Mouse (Mus musculus): ENCODE results near the gene Ralgapa2.

The Ralgapa2 gene

DNA sequence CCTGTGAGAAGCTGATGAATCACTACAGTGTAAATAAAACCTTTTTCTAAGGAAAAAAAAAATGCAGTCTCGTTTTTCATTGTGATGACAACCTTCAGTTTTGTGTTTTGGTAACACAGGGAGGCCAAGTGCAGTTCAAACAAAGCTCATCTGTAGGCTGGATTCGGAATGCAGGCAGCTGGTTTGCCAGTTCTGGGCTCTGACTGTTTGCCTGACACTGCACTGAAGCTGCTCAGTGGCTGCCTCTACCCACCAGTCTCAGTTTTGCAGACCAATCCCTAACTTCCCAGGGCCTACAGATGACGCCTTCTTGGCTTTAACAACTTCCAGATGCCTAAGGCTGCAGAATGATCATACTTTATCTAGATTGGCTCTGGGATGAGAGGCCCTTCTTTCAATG lies 205.1 kb downstream of the Ralgapa2 start:
- DNase-seq (ENCODE audit: low read depth, low spot score), result no peak

DNA sequence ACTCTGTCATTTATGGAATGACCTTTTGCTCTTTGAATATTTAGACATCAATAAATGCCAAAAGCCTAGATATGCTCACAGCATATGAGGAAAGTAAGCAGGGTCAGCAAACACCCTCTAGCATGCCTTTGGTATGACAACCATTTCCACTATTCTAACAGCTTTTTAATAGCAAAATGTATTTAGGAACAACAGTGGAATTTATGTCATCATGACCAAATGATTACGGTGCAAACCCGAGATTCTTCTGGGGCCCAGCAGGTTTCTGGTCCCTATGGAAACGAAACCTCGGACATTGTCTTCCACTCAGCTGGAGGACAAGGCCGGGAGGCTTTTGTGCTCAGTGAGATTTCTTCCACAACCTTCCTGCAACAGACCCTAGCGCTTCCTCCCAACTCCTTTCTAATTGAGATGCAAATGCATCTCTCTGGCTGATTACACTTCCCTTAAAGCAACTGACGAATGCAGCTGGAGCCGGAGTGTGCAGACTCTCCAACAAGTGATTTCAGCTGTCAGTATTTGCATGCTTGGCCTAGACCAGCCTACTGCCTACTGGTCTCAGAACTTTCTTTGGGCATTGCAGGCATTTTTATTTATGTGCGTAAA lies 209.9 kb downstream of the Ralgapa2 start:
- DNase-seq (ENCODE audit: low read depth, low spot score), result peak; percentile 59

DNA sequence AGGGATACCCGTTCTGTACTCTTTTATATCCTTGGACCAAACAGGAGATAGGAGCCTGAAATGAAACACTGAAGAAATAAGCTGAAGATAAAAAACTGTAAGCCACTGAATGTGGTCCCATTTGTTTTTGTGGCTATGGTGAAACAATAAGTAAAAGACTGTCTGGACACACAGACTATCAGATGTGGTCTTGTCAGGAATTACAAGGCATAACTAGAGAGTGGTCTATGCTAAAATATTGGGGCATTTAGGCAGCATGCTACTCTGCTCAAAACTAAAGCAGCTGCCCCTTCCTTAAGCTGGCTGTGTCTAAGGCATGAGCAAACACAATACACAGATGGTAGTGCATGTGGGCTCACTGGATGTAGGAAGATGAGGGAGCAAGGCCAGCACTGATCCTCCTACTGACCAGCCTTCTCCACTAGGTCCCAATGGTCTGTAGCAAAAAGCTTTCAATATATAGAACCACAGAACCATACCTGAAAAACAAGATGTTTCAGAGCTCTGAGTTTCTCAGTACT lies 211.6 kb downstream of the Ralgapa2 start:
- DNase-seq (ENCODE audit: low read depth, low spot score), result no peak

DNA sequence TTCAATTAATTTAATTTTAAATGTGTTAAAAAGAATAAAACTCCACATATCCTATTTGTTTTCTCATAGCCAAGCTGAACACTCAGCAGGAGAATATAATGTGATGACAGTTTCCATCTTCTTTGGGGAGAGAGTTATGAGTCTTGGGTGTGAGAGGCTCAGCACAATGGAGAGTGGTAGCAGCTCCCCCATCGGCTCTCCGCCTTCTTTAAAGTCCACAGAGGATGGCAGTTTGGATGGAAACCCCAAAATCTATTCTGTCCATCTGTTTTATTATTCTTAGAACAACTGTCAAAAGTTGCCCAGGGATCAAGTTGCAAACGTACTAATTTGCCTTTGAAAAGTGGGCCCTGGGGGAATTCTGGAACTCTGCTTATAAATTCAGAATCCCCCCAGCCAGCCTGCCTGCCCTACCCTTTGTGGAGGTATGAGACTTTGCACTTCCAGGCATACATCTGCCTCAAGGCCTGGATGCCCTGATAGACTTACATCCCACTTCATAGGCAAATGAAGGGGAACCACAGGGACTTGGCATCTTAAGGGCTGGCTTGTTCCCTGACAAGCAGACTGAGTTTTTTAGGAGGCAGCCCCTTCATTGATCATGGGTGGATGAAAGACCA lies 212.2 kb downstream of the Ralgapa2 start:
- no peak for DNase-seq (ENCODE audit: low read depth, low spot score)

DNA sequence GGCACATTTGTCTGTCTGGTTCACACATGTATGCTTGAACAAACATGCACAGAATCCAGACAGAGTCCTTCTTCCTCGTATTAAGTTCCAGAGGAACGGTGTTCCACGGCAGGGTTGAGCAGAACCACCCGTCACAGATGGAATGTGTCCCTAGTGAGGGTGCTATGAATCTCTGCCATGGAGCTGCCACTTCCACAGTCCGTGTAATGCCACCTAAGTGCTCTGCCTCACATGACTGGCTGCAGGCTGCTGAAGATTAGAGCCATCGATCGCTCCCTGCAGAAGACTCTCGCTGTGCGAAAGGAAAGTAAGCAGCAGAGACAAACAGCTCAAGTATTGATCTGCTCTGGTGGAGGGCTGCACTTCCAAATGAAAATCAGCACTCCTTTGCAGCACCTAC lies 218.6 kb downstream of the Ralgapa2 start:
- no peak for DNase-seq (ENCODE audit: low read depth, low spot score)

DNA sequence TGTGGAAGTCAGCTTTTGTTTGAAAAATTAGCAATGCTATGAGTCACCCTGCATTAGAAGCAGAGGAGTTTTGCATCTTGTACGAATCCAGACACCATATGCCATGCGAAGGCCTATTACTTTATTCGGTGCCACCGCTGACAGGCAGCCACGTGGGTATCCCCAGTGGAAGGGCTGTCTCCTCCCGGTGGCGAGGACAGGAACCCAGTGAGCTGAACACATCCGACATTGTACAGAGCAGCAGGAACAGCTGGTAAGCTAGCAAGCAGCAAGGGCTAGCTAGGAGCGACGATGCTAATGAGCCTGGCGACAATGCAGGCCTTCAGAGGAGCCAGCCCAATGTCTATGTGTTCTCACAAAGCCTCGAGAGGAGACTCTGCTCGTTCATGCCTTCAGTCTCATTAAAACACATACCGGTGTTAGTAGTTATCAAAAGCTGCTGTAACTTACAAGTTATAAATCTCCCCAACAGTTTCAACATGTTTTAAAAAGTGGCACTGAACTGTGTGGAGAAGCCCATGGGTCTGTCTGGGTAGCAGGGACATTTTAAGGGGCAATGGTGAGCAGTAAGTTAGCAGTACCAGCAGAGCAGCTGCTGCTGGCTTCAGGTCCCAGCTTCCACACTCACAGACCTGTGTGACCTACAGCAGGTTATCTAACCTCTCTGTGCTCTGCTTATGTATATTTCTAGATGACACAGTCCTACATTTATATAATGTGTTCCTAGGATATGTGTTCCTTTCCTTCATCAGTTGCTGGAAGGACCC lies 221.1 kb downstream of the Ralgapa2 start:
- DNase-seq (ENCODE audit: low read depth, low spot score), result no peak

DNA sequence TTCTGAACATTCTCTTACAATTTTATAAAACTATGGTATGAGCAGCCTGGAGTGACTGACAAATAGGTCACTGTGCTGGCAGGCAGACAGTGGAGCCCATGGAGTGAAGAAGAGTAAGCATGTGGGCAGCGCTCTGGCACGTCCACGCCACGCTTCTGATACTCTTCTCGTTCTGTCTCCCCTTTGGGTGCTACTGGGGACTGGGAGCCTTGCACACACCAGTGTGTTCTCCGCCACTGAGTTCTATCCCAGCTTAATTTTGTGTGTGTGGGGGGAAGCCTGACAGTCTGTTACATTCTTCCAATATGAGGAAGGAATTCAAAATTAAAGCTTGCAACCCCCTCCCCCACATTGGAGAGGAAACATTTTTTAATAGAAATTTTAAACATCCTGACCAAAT lies 221.8 kb downstream of the Ralgapa2 start:
- no peak for DNase-seq (ENCODE audit: low read depth, low spot score)

DNA sequence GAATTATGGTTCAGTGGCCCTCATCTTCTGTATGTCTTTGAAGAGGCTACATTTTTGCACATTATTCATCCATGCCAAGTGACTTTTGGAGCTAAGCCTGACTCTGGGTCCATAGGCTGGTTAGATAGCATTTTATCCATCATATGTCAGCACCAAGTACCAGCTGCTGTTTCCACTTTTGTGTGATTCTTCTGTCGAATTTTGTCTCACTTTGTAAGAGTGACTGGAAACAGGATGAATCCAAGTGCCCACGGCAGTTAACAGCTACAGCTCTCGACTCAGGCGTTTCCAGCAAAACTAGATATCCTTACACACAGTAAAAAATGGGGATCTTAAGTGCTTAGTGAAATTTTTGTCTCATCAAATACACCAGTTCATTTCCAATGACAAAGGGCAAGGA lies 222.8 kb downstream of the Ralgapa2 start:
- no peak for DNase-seq (ENCODE audit: low read depth, low spot score)

DNA sequence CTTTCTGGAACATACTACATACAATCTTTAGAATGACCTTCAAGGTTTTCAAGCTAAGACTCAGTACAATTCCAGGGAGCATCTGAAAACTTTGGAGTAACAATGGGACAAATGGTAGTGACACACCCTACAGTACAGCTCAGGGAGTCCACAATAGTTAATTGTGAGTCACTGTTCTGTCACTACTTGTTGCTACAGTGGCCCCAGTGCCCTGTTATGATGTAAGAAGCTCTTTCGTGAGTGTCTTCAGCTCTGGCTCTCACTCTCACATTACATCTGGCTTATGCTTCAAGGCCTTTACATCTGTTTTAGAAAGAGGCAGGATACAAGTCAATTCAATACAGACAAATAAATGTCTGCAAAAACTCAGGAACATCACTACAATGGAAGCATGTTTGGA lies 223.8 kb downstream of the Ralgapa2 start:
- no peak for DNase-seq (ENCODE audit: low read depth, low spot score)

DNA sequence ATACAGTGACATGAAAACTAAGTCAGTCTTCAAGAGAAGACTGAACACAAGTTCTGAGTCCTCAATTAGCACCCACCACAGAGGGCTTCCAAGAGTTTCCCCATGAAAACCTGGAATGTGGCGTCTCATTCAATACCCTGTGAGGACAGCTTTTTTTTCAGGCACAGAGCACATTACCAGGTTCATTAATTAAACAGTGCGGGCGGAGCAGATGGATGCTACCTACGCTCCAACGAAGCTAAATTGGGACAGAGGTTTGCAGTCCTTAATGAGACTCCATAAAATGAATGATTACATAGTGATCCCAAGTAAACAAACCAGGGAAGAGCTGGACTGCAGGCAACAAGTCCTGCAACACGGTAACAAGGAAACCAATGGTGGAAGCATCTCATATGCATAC lies 224.6 kb downstream of the Ralgapa2 start:
- no peak for DNase-seq (ENCODE audit: low read depth, low spot score)

DNA sequence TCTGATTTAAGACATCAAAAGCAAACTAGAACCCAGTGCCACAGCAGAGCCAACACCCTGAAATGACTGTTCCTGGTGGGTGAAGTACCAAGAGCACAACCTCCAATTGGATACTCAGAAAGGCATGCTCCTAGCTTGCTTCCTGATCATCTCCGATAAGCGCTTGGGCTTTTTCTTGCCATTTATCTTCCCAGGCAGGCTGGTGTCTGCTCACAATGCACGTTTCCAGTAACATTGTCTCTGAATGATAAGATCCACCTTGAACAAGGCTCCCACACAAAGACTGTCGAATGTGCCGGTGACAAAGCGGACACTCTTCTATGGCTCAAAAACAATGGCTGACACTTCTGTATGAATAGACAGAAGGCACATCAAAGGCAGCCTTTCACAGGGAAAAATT lies 230.8 kb downstream of the Ralgapa2 start:
- DNase-seq (ENCODE audit: low read depth, low spot score), result no peak

DNA sequence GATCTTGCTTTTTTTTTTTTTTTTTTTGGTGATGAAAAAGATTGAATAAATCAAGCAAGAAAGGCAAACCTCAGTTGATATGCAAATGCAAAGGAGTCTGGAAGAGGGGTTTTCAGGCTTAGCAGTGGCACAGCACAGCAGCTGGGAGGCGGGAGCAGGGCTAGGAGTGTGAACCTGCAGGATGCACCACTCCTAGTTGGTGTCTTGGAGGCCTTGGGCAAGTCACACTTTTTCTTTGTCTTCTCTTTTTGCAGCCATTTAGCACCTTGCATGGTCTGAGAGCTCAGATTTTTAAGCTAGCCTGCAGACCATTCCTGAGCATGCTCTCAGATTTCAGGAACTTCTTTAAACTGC lies 231.2 kb downstream of the Ralgapa2 start:
- DNase-seq (ENCODE audit: low read depth, low spot score), result no peak

DNA sequence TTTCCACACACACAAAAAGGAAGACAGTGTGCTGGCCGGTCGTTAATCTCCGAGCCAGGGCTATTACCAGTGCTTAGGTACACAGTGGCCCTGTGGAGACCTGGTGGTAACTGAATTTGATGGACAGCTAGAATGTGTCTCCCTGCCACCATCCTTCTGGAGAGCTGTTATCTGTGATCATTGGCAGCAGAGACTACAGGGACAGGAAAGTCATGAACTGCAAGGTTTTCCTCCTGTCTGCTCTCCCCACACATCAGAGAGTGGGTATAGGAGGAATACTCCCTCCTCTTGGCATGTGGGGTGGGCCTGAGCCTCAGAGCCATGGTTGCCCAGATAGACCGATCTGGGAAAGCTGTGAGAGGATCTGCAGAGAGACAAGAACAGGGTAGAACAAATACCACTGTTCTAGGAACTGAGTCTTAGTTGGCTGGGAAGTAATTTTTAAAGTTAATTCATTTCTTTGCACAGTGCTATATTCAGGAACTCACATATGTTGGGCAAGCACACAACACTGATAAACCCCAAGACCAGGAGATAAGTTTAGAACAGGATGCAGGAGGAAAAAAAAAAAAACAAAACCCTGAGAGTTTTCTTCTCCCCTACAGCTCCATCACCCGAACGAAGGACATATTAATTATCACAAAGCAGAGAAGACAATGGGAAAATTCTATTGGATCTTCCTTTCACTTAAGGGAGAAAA lies 231.8 kb downstream of the Ralgapa2 start:
- DNase-seq (ENCODE audit: low read depth, low spot score), result no peak

DNA sequence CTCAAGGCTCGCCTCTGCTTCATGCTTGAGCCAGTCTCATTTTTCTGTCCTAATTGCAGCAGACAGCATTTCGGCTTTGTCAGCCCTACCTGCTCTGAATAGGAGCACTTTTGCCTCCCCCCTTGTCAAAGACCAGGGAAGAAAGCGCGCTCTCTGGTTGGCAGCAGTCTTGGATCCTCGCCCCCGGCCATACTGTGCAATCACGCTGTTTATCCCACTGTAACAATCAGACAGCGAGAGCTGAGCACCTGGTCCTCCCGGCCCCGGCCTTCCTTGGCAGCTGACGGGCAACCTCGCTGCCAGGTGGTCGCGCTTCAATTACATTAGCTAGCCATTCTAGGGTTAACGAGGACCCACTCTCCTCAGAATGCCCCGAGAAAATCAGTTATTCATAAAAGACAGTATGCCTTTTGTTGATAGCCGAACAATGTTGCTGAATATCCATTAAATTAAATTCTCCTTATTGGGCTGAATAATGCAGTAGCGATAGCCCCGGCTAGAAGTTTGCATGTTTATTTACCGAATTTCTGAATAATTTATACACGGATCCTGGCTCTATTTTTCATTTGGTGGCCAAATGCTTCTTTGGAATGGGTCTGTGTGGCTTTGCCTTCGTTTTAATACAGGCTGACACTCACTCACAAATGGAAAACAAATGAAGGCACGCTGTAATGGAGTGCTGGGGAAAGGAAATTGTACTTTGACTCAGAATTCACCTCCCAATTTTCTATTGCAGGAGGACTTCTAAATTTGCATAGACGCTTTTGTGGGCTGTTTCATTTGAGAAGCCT lies 232.5 kb downstream of the Ralgapa2 start:
- DNase-seq (ENCODE audit: low read depth, low spot score), result no peak

DNA sequence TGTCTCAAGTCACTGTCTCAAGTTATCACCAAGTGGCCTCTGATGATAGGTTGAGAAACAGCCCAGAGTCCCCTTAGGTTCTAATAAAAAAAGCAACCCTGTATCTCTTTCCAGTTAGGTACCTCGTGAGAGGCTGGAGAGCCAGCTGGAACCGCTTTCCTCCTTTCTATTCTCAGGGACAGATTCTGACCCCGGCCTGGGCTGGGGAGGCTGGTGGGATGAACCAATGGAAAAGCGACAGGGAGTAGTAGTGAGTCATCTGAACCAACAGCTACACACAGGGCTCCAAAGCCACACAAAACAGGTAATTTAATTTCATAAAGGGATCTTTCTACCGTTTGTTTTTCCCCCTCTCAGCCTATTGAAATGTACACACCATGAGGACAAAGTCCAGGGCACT lies 233.8 kb downstream of the Ralgapa2 start:
- no peak for DNase-seq (ENCODE audit: low read depth, low spot score)

DNA sequence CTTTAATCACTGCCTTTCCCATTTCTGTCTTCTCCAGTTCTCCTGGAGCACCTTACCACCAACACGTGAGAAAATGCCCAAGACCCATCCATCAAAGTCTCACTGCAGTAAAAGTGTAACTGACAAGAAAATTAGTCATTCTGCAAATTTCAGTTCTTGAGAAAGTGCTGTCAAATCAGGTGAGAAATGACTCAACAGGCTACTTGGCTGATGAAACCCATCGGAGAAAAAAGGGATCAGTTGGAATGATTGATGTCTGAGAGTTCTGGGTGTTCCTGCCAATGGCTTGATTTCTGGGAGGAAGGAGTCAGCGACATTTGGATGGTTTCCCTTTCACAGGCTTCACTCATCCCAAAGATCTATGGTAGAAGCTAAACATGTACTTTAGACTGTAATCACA lies 245.6 kb downstream of the Ralgapa2 start:
- DNase-seq (ENCODE audit: low read depth, low spot score), result no peak

DNA sequence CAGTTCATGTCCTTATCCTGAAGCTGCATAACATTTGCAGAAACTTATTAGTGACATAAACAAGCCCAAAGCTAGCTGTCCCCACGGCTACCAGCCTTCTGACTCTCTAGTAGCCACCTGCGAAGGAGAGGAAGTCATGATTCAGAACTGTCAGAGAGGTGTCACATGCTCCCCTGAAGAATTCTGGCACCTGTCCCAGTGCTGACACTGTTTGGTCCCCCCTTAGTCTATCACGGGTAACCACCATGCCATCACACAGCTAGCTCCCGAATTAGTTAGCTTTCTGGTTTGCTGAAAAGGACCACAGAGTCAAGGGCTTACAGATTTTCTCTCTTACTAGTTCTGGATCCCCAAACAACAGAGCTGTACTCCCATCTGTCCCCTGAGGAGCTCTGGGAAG lies 247.1 kb downstream of the Ralgapa2 start:
- DNase-seq (ENCODE audit: low read depth, low spot score), result no peak

DNA sequence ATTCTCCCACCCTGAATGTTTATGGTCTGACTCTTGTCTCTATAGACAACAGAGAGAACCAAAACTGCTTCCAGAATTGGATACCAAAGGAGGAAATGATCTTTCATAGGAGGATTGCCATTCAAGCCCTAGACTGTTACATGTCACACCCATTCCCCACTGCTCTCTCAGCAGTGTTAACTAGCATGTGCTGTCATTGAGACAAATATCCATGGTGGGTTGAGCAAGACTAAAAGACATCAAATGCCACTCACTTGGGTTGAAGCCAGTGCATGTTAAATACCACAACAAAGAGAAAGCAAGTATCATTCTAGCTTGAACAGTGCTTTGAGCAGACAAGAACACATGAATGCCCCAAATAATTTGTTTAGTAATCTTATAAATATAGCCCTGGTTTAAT lies 249.2 kb downstream of the Ralgapa2 start:
- no peak for DNase-seq (ENCODE audit: low read depth, low spot score)

DNA sequence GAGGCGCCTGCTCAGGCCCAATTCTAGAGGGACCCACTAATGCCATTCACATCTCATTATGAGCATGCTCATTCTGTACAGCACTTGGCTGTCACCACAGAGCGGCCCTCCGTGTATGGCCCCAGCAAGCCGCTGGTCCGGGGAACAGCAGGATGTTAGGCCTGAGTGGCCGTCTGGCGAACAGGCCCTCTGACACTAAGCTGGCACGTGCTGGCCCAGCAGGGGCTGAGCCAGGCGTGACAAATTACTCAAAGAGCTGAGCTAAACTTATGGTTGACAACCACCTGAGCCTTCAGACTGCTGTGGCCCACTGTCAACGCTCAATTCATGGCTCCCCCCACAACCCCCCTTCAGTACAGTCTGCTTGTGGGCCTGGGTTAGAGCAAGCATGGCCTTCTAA lies 249.9 kb downstream of the Ralgapa2 start:
- no peak for DNase-seq (ENCODE audit: low read depth, low spot score)

DNA sequence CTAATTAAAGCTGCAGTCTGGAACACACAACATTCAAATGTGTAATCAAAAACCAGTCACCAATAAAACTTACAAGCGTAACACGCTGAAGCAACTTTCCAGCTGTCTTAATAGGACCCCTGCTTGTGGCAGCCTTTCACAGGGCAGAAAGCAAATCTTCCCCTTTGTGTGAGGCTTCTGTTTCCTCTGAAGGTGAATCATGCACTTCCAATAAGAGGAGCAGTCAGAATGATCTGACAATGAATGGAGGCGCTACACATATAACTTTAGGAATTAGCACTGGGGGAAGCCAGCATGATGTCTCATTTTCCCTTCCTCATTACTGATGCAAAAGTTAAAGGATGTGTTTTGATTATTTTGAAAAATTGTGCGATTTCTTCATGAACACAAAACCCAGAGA lies 251.0 kb downstream of the Ralgapa2 start:
- DNase-seq (ENCODE audit: low read depth, low spot score), result no peak

DNA sequence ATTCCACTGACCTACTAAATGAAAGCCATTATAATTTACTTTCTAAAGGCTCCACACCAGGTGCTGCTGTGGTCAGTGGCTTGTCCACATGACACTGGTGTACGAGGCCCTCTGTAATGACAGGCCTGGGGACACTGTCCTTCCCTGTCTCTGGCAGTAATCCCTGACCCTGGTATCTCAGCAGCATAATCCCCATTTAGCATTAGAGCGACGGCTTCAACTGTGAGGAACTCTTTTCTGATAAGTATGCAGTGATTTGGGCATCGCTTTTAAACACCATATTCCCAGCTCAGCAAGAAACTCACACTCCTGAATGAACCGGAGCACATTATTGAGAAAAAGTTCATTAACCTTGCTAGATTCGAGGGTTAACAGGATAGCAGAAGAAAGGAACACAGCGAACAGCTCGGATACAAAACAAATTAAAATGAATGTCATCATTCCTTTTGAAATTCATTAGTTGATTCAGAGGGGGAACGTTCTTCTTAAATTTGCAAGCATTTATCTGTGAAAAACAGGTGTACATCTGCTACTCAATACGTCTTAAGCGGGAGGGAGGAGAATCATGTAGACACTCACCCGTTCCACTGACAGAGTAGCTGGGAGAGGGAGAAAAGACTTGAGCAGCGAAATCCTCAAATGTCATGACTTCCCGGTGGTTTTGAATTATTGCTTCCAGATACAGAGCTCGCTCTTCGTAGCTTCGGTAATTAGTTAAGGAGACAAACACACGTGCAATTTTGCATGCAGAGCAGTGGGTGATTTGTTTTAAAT lies 252.2 kb downstream of the Ralgapa2 start:
- DNase-seq (ENCODE audit: low read depth, low spot score), result no peak
